Mouse (Mus musculus) lung, postnatal 14 days (tissue): ENCODE measurements around the gene Acox2.

Experiments used
- DNase-seq: peaks from one replicate; pipeline ENCODE4 v3.0.0; 2021

The Acox2 gene

DNA sequence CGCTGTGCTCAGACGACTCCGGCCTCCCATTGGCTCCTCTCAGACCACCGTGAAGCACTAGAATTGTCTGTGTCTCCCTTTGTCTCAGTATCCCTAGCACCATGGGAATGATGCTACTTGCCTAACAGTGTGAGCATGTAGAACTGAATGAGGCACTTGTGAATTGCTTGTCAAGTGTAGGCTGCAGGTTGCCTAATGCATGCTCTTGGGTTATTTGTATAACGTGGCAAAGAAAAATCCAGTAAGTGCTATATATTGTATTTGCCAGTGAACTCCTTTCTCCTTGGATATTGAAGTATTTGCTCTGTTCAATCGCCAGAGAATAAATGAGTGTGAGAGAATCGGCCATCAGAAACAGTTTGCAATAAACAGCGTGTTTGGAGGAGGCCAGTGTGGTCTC is 12.3 kb downstream of the Acox2 start:
- no peak for DNase-seq

DNA sequence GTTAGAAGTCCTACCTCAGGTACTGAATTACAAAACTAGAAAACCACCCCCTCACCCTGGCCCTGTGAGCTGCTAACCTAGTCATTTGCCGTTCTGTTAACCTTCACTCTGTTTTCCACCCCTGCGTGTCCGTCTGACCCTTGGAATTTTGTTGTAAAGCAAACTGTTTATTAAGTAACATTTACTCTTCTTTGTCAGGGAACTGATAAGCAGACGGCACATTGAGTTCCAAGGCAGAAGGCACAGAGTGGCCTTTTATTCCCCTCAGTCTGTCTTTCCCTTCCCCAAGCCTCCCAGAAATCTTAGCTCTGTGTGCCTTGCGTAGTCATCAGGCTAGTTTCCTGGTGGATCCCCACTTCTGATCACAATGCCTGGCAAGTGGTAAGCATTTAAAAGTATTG is 14.9 kb downstream of the Acox2 start:
- no peak for DNase-seq

- DNase-seq, result no peak
These were observed 15.8 kb downstream of the Acox2 start for GRCm38 (mm10) chr14:8243136-8243888.

- DNase-seq, result peak; percentile 22
These were observed 16.7 kb downstream of the Acox2 start for GRCm38 (mm10) chr14:8242388-8242920.

- DNase-seq, result no peak
These were observed 17.3 kb downstream of the Acox2 start for GRCm38 (mm10) chr14:8241816-8242215.

- no peak for DNase-seq
These were observed 25.9 kb downstream of the Acox2 start for GRCm38 (mm10) chr14:8233252-8233651.

DNA sequence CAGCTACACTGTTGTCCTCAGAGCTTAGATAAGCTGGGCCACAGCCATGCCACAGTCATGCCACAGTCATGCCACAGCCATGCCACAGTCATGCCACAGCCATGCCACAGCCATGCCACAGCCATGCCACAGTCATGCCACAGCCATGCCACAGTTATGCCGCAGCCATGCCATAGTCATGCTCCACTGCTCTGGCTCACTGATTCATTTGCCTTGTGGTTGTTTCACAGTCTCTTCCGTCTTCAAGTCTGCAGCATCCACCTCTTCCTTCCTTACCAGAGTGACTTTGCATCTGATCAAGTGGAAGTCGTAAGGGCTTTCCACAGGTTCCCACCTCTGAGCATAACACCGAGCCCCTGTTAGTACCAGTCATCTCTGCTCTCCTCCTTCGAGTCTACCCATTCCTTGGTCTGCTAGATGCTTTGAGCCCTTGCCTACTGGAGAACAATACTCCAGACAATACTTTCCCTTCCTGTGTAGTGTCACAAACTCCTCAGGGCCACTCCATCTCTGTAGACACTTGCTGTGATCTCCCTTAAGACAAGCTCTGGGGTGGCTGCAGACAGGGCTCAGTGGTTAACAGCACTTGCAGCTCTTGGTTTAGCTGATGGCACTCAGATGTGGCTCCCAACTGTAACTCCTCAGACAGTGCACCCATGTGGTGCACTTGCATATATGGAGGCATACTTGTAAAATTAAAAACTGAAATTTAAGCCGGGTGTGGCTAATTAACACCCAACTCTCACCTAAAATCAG is 26.8 kb downstream of the Acox2 start:
- no peak for DNase-seq

DNA sequence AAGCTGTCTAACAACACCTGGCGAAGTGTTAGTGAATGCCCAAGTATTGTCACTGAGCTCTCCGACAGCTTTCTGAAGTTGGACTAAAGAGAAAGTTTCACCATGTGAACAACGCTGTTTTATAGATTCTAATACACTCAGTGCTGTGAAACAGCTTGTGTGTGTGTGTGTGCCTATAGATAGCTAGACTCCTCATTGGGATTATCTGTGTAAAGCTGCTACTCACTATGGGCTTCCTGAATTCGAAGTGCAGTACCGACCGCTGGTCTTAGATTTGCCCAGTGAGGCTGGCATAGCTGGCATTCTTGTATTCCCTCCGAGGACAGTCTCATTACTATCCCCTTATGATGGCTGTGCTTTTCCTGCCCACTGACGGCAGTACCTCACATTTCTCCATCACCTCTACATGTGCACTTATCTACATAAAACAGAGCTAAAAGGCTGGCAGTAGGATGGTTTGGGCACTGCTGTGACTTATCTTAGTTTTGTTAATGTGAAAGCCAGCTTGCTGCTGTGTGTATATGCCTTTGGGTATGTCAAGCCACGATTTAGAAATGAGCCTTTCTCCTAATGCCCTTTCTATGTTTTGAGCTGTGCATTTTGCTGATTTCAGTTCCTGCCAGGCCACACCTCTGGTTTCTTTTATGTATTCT is 29.7 kb downstream of the Acox2 start:
- DNase-seq, result no peak

GRCm38 (mm10) chr14:8224805-8225204 is 34.3 kb downstream of the Acox2 start:
- no peak for DNase-seq

DNA sequence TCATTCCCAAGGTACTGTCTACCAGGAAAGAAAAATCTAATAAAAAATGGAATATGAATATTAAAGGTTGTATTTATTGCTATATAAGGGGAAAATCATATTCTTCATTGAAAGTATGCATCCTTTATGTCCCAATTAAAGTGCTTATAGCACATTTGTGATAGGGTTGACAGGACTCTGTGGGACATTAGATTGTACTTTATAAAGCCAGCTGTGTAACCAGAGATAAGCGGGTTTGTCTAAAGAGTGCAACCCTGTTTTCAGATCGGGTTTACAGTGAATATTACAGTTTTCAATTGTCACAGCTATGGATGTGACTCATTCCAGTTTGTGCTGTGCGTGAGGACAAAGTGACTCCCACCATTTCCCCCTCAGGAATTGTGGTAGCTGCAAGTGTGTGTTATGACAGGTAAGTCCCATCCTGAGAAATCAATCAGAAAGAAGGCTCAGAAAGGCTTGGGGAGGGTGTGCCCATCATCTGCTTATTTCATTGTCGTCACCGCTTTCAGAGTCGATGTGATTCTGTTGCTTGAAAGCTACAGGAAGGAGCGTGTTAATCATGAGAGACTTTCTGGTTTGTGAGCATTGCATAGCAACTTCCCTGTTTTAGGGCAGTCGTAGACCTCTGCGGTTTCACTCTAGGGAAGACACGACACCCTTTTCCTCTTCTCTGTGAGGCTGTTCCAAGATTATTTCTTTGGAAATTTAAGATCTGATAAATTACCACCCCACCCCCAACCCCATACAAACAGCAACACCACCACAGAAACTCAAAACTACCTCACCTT is 35.5 kb downstream of the Acox2 start:
- no peak for DNase-seq

- no peak for DNase-seq
These were observed 36.6 kb downstream of the Acox2 start for GRCm38 (mm10) chr14:8222561-8222960.

DNA sequence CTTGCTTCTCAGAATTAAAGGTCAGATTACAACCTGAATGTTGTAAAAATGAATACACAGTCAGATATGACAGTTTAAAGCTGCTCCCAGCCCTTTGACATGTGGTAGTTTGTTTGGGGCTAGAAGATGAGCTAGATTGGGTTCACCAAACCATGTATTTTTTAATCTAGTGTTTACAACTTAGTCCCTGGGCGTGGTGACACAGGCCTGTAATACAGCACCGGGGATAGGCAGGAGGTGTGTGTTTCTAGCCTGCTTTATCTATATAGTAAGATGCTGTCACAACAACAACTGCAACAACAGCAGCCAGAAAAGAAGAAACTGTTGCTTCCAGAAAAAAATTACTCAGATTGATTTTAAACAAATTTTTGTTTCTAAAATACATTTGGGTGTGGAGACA is 38.2 kb downstream of the Acox2 start:
- no peak for DNase-seq

DNA sequence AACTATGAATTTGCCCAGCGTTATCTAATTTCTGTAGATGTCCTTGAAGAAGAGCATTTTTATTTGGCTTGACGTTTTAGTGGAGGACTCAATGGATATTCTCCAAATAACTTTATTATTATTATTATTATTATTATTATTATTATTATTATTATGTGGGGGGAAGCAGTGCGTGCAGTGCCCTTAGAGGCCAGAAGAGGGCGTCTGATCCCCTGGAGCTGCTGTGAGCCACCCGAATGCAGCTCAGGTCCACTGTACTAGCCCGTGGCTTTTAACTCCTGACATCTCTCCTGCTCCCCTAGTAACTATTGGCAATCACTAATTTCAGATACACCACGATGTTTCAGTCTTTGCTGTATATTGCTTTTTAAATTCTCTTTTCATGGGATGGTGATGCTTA is 38.8 kb downstream of the Acox2 start:
- no peak for DNase-seq

DNA sequence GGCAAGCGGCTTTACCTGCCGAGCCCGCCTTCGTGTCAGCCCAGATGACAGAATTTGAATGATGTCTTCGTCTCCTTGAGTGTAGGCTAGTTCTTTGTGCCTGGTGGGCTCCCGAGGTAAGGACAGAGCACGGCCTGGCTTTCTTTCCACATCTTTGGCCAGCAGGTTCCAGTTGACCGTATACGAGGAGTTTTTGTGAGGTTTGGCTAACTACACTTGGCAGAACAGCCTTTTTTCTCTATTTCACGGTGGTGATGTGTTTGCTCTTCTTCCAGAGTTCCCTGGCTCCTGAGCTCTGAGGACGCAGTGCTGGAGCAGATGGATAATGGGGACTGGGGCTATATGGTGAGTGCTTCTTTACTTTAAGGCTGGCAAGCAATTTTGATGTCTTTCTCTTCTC is 39.3 kb downstream of the Acox2 start:
- no peak for DNase-seq

GRCm38 (mm10) chr14:8218730-8219380 is 40.3 kb downstream of the Acox2 start:
- no peak for DNase-seq

DNA sequence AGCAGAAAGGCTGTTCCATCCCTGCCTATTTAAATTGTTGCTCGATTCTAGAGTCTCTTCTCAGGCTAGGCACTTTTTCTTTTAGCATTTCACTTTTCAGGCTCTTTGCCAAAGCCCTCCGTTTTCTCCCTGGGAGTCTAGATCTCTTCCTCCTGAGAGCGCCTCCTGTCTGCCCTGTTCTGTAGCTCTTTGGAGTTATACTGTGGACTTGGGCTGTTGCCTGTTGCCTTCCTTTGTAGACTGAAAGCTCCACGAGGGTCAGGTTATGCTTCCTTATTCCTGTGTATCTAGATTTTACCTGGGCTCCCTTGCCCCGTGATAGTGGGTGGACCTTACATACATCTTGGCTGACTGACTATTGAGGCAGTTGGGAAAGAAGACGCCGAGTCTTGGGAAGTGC is 40.9 kb downstream of the Acox2 start:
- DNase-seq, result no peak

DNA sequence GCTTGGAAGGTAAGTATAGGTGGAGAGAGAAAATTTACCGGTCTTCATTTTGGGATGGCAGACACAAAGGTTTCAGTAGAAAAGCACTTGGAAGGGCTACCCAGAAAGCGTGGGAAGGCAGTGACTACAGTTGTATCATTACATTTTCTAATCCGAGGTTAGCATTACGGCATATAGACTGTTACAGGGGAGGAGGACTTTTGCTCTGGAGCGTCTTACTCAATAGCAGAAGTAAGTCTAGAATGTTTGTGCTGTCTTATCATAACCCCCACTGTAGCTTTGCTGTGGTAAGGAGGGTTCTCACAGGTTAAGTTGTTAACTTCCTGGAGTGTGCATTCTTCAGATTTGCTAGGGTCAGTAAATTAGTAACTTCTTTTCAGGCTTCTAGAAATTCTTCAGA is 43.1 kb downstream of the Acox2 start:
- no peak for DNase-seq

- DNase-seq, result no peak
These were observed 43.9 kb downstream of the Acox2 start for GRCm38 (mm10) chr14:8215208-8215778.

DNA sequence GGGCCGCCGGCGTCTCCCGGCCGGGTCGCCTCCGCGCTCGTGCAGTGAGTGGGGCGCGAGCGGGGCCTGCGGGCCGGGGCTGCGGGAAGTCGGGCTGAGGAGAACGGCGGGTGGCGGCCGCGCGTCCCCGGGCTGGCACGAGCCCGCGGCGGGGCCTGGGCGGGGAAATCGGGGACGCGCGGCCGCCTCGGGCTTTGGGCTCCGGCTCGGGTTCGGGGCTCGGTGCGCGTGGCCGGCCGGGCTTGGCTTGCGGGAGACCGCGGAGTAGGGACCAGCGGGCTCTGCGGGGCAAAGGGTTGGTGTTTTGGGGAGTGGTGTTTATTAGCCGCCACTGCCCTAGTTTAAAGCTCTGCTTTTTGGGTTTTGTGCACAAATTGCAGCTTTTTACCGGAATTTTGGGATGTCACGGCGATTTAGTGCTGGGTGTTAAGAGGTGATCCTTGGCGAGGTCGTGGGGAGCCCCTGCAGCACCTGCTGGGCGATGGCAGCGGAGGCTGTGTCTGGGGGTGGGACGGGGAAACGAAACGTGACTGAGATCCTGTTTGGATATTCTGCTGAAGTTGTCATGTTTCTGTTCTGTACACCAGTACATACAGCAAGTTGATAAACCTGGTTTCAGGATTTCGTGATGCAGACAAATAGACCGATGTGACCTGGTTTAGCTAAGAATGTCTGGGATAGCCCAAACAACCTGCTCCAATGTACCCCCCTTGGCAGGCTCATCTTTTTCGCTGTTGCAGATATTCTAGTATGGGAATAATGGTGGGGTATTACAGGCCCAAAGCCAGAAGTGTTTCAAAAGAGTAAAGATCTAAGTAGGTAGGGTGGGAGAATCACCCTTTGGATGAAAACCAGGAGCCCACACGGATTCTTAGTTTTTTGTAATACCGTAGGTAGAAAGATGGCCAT is 44.6 kb downstream of the Acox2 start:
- DNase-seq, result peak; percentile 76

- DNase-seq, result peak; percentile 100
These were observed 45.3 kb downstream of the Acox2 start, which contains the start of gene Kctd6 for GRCm38 (mm10) chr14:8213803-8214224. Gene Kctd6, plus strand, starts transcription at chr14:8214140.

DNA sequence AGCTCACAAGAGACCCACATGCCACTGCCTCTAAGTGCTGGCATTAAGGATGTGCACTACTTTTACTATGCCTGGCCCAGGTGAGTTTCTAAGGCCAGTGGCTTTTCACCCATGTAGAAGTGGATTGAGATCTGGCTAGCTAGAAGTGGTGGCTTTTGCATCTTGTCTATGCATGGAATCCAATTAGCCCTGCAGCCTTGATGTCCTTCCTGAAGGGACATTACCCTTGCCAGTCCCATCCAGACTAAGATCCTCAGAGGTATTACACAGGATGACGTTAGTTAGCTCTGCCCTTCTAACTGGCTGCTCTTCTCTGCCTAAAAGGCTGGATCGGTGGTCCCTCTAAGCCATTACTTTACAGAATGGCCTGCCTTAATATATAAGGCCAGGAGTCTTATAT is 46.2 kb downstream of the Acox2 start:
- no peak for DNase-seq
